In the genomic region with DNA sequence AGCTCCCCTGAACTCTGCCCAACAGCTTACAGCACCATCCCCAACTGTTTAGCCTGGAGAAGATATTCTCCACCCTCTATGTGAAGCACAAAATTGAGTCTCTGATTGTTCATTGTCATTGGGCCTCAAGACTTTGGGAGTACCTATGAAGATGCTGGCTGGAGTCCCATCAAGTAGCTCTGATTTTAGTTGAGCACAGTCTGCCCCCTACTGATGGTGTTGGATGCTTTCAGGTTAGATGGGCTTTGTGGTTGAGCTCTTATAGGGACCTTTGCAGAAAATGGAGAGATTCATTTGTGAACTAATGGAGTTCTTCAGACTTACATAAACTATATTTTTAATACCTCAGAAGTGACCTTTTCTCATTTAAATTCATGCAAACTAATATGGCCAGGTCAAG, we compare ENCODE assay signal across 8 mouse cellular contexts.
A peak's percentile ranks its signal among the peaks of the same experiment; 100 is the strongest.
DNase-seq lines count a peak whose midpoint lies in the region; ATAC-seq and TF ChIP-seq lines count a peak whose summit lies in the region.
"Had no signal": no experiment of that assay in that cellular context is flagged by ENCODE, and none has a peak within 500 bp of the region (broad histone marks: within the 10 kb centered on the region; RNA-seq: fewer than 3 reads in every experiment).

No protein-coding gene starts in this region.

- no peak overlapping the region for H3K9ac ChIP-seq in forebrain, embryonic 16.5 days (replicated peaks; ENCODE audit: low read depth, low read length)
- H3K9ac ChIP-seq: lung, embryonic 15.5 days had no signal

- H3K4me3 ChIP-seq in forebrain, embryonic 16.5 days (replicated peaks; ENCODE audit: low read length) = no peak overlapping the region
- H3K4me3 ChIP-seq in forebrain, embryonic 10.5 days = no peak overlapping the region
- H3K4me3 ChIP-seq: lung, embryonic 15.5 days had no signal

- no peak overlapping the region for H3K27ac ChIP-seq in forebrain, embryonic 16.5 days (ENCODE audit: low read length)
- no peak overlapping the region for H3K27ac ChIP-seq in forebrain, embryonic 10.5 days
- H3K27ac ChIP-seq: lung, embryonic 15.5 days had no signal

- H3K4me2 ChIP-seq in forebrain, embryonic 16.5 days (ENCODE audit: low read length) = no peak overlapping the region
- H3K4me2 ChIP-seq: lung, embryonic 15.5 days had no signal

- no peak for ATAC-seq in forebrain, embryonic 16.5 days

- no peaks in the 10 kb centered on the region for H3K4me1 ChIP-seq in forebrain, embryonic 16.5 days (replicated peaks; ENCODE audit: control insufficient read depth, insufficient read depth, low read length)
- peaks cover 3% of the 10 kb centered on the region; the same call in 1 of the 2 replicates for H3K4me1 ChIP-seq in forebrain, embryonic 10.5 days
- H3K4me1 ChIP-seq: lung, embryonic 15.5 days had no signal

- DNase-seq in kidney, postnatal 36 days = peak; percentile 35 to 36
- no peak for DNase-seq in kidney, postnatal 4 days
- peak; percentile 75 for DNase-seq in ES-CJ7 (ENCODE audit: low read depth, low spot score)
- DNase-seq in brain, embryonic 14.5 days (ENCODE audit: low read depth) = peak; percentile 45
- DNase-seq in lung, postnatal 25 days (ENCODE audit: low spot score) = peak; percentile 22
- DNase-seq in forebrain, embryonic 10.5 days (ENCODE audit: extremely low spot score, low spot score) = no peak

- H3K27me3 ChIP-seq in forebrain, embryonic 16.5 days (replicated peaks; ENCODE audit: control insufficient read depth, insufficient read depth, low read length) = no peaks in the 10 kb centered on the region
- no peaks in the 10 kb centered on the region for H3K27me3 ChIP-seq in forebrain, embryonic 10.5 days (ENCODE audit: poor library complexity, severe bottlenecking)
- H3K27me3 ChIP-seq: lung, embryonic 15.5 days had no signal

- peak; percentile 33; the same call in 1 of the 2 replicates for TF ChIP-seq CTCF in brain, embryonic 14.5 days (IDR thresholded peaks at IDR 0.05; ENCODE audit: borderline replicate concordance, extremely low read depth, insufficient read depth, insufficient read length)

- no peak for TF ChIP-seq POLR2A in brain, embryonic 14.5 days (IDR thresholded peaks at IDR 0.05; ENCODE audit: borderline replicate concordance, extremely low read depth, insufficient read depth, insufficient read length, poor library complexity, severe bottlenecking)

- H3K36me3 ChIP-seq in forebrain, embryonic 16.5 days (ENCODE audit: control insufficient read depth, insufficient read depth) = no peaks in the 10 kb centered on the region
- no peaks in the 10 kb centered on the region for H3K36me3 ChIP-seq in forebrain, embryonic 10.5 days (replicated peaks)
- H3K36me3 ChIP-seq: lung, embryonic 15.5 days had no signal

- no peaks in the 10 kb centered on the region for H3K9me3 ChIP-seq in forebrain, embryonic 16.5 days (ENCODE audit: control insufficient read depth, low read length)
- H3K9me3 ChIP-seq in forebrain, embryonic 10.5 days = no peaks in the 10 kb centered on the region
- H3K9me3 ChIP-seq: lung, embryonic 15.5 days had no signal

Comparison
In these comparisons a context has a peak if more than half of its experiments do, and no peak if none do; other contexts are left out.
1. DNase-seq: peak in kidney, postnatal 36 days (2 of 2), ES-CJ7 (single experiment), brain, embryonic 14.5 days (single experiment) and lung, postnatal 25 days (single experiment); none in kidney, postnatal 4 days (0 of 2) and forebrain, embryonic 10.5 days (single experiment).